Mouse (Mus musculus): ENCODE results near the gene Trak1.

The Trak1 gene

DNA sequence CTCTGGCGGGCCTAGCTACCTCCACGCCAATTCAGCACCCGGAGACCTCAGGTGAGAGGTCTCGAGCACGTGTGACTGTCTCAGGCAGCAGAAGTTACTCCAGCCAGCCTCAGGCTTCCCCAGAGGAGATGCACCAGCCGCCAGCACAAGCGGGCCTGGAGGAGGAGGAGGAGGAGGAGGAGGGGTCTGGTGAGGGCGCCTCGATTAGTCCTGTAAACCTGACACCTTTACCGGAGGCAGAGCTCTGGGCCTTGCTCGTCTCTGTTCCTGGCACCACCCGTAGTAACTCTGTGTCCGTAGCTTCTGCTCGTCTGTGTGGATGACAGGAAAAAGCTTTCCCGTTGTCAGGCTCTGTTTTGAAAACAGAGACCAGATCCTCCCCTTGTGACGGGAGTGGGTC is 163.2 kb downstream of the Trak1 start:
- peaks cover 27% of the 10 kb centered on the region for H3K4me1 ChIP-seq (replicated peaks; ENCODE audit: low read depth, low read length)
- H3K36me3 ChIP-seq (ENCODE audit: insufficient read depth, low read length) = peaks cover 91% of the 10 kb centered on the region
- no peaks in the 10 kb centered on the region for H3K9me3 ChIP-seq (ENCODE audit: low read length)
- TF ChIP-seq CTCF (conservative IDR thresholded peaks at IDR 0.05; ENCODE audit: low read length) = no peak
- TF ChIP-seq POU5F1 (IDR thresholded peaks at IDR 0.05; ENCODE audit: borderline replicate concordance, low read length) = no peak
- TF ChIP-seq NANOG (IDR thresholded peaks at IDR 0.05; ENCODE audit: borderline replicate concordance, low read length) = no peak
- H3K27me3 ChIP-seq (ENCODE audit: insufficient read depth, low read length) = no peaks in the 10 kb centered on the region
- peak overlapping the region; percentile 20 for H3K4me3 ChIP-seq (replicated peaks; ENCODE audit: low read length)

DNA sequence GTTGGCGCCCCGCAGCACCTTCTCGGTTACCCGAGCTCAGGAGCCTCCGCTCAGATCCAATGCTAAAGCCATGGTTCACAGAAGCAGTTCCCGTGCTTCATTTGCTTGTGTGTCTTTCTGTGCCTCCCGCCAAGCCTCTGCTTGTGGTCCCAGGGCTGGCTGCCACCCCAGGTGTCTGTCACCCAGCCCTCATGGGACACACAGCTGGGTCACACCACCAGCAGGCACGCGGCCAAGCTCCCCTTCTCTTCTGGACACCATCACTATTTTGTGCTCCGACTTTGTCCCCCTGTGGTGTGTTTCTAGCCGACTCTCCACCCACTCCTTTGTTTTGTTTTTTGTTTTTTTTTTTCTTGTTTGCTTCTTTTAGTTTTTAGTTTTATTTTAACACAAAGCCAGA is 170.2 kb downstream of the Trak1 start:
- H3K36me3 ChIP-seq (ENCODE audit: insufficient read depth, low read length) = peaks cover 77% of the 10 kb centered on the region
- H3K4me1 ChIP-seq (replicated peaks; ENCODE audit: low read depth, low read length) = peaks cover 66% of the 10 kb centered on the region
- peak overlapping the region; percentile 29; the same call in 1 of the 2 replicates for H3K4me3 ChIP-seq (replicated peaks; ENCODE audit: low read length)
- no peaks in the 10 kb centered on the region for H3K27me3 ChIP-seq (ENCODE audit: insufficient read depth, low read length)
- no peaks in the 10 kb centered on the region for H3K9me3 ChIP-seq (ENCODE audit: low read length)
- TF ChIP-seq NANOG (IDR thresholded peaks at IDR 0.05; ENCODE audit: borderline replicate concordance, low read length) (no peak), POU5F1 (IDR thresholded peaks at IDR 0.05; ENCODE audit: borderline replicate concordance, low read length) (no peak), CTCF (conservative IDR thresholded peaks at IDR 0.05; ENCODE audit: low read length) (no peak)

DNA sequence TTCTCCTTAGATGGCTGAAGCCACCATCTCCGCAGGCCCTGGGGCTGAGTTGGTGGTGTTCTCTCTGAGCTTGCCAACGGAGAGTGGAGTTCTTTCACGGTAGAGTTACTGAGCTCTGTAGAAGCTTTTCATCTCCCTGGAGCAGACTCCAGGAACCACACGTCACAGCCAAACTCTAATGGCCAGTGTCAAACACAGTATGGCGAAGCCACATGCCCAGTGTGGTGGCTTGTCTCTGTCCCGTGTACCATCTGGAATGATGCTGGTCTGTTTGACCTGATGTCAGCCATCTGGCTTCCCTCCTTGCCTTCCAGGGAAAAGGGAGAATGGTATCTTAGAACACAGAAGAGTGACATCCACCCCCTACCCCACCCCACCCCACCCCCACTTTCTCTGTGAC is 172.4 kb downstream of the Trak1 start:
- H3K27me3 ChIP-seq (ENCODE audit: insufficient read depth, low read length) = no peaks in the 10 kb centered on the region
- no peak for TF ChIP-seq CTCF (conservative IDR thresholded peaks at IDR 0.05; ENCODE audit: low read length)
- no peak for TF ChIP-seq NANOG (IDR thresholded peaks at IDR 0.05; ENCODE audit: borderline replicate concordance, low read length)
- TF ChIP-seq POU5F1 (IDR thresholded peaks at IDR 0.05; ENCODE audit: borderline replicate concordance, low read length) = no peak
- no peaks in the 10 kb centered on the region for H3K9me3 ChIP-seq (ENCODE audit: low read length)
- peaks cover 74% of the 10 kb centered on the region for H3K36me3 ChIP-seq (ENCODE audit: insufficient read depth, low read length)
- H3K4me3 ChIP-seq (replicated peaks; ENCODE audit: low read length) = no peak overlapping the region
- H3K4me1 ChIP-seq (replicated peaks; ENCODE audit: low read depth, low read length) = peaks cover 75% of the 10 kb centered on the region

DNA sequence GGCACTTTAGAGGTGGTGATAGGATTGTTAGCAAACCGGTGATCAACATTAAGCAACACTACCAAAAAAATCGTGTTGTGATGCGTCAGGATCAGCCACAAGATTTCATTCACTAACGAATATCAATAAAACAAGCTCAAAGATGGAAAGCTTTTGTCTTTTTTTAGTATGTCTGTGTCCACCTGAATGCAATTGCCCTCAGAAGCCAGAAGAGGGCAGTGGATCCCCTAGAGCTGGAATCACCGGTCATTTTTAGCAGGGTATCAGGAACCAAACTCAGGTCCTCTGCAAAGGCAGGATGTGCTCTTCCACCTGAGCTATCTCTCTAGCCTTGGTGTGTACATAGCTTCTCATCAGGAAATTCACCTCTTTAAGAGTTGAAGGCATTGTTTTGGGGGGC is 177.5 kb downstream of the Trak1 start:
- peaks cover 4% of the 10 kb centered on the region for H3K9me3 ChIP-seq (ENCODE audit: low read length)
- H3K36me3 ChIP-seq (ENCODE audit: insufficient read depth, low read length) = peaks cover 38% of the 10 kb centered on the region
- H3K4me1 ChIP-seq (replicated peaks; ENCODE audit: low read depth, low read length) = peaks cover 36% of the 10 kb centered on the region
- H3K4me3 ChIP-seq (replicated peaks; ENCODE audit: low read length) = no peak overlapping the region
- H3K27me3 ChIP-seq (ENCODE audit: insufficient read depth, low read length) = peaks cover 5% of the 10 kb centered on the region
- TF ChIP-seq POU5F1 (IDR thresholded peaks at IDR 0.05; ENCODE audit: borderline replicate concordance, low read length) (no peak), NANOG (IDR thresholded peaks at IDR 0.05; ENCODE audit: borderline replicate concordance, low read length) (no peak), CTCF (conservative IDR thresholded peaks at IDR 0.05; ENCODE audit: low read length) (peak; percentile 79)

DNA sequence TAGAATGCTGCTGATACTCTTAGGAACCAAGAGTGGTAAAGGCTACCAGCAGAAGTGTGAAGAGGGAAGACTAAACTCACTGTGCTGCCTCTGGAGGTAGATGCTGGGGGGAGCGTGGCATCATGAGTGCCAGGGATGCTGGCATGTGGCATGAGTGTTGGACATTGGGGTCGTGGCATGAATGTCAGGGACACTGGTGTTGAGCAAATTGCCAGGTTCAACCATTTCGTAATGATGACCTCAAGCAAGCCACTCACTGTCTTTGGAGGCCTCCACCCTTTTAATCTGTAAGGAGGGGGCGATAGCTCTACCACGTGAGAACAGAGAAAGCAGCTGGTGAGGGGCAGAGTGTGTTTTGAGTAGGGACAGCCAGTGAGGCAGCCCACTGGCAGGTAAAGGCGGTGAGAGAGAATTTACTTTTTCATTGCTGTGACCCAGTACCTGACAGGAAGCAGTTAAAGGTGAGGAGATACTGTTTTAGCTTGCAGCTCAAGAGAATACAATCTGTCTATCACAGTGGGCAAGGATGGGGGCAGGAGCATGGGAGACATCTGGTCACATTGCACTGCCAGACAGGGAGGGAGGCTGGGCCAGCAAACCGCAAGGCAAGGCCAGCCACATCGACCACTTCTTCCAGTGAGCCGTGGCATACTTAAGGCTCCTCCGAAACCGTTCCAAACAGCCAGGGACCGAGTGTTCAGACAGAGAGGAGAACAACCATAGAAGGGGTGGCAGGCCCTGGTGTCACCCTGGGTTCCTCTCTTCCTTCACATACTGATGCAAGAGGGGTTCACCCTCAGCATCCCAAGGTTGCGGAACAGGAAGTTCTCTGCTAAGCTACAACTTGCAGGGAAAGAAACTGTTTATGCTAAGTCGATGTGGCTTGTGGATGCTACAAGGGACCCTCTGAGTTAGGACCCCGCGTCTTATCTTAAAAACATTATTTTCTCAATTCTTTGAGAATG is 178.5 kb downstream of the Trak1 start:
- TF ChIP-seq POU5F1 (IDR thresholded peaks at IDR 0.05; ENCODE audit: borderline replicate concordance, low read length) (no peak), NANOG (IDR thresholded peaks at IDR 0.05; ENCODE audit: borderline replicate concordance, low read length) (no peak), CTCF (conservative IDR thresholded peaks at IDR 0.05; ENCODE audit: low read length) (no peak)
- peaks cover 6% of the 10 kb centered on the region for H3K9me3 ChIP-seq (ENCODE audit: low read length)
- H3K36me3 ChIP-seq (ENCODE audit: insufficient read depth, low read length) = peaks cover 33% of the 10 kb centered on the region
- H3K4me1 ChIP-seq (replicated peaks; ENCODE audit: low read depth, low read length) = peaks cover 28% of the 10 kb centered on the region
- H3K4me3 ChIP-seq (replicated peaks; ENCODE audit: low read length) = no peak overlapping the region
- H3K27me3 ChIP-seq (ENCODE audit: insufficient read depth, low read length) = peaks cover 5% of the 10 kb centered on the region

DNA sequence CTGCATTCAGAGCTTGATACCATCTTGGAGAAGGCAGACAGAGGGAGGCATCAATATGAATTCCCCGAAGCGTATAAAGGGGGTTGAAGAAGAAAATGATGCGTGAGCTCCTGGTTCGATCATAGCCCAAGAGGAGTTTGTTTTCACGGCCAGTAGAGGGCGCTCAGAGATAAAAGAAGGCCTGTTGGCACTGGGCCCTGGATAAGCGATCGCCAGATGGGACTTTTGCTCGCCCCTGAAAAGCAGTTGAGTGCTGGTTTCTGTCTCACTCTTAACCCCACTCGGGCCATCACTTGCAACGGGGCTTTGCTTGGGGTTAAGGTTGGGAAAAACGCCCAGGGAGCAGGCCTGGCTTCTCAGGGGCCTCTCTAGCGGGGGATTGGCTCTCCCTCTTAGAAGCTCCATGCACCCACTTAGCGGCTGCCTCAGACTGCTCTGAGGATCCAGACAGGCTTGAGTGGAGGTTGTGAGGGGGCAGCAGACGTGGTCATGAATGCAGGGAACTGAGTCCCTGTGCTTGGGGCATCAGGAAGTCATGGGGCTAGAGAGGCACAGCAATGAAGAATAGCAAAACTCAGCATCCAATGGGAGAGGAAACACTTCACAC is 180.1 kb downstream of the Trak1 start:
- H3K27me3 ChIP-seq (ENCODE audit: insufficient read depth, low read length) = peaks cover 5% of the 10 kb centered on the region
- H3K36me3 ChIP-seq (ENCODE audit: insufficient read depth, low read length) = peaks cover 16% of the 10 kb centered on the region
- H3K4me1 ChIP-seq (replicated peaks; ENCODE audit: low read depth, low read length) = peaks cover 13% of the 10 kb centered on the region
- H3K4me3 ChIP-seq (replicated peaks; ENCODE audit: low read length) = no peak overlapping the region
- peaks cover 6% of the 10 kb centered on the region for H3K9me3 ChIP-seq (ENCODE audit: low read length)
- TF ChIP-seq NANOG (IDR thresholded peaks at IDR 0.05; ENCODE audit: borderline replicate concordance, low read length) = no peak
- peak; percentile 63 for TF ChIP-seq CTCF (conservative IDR thresholded peaks at IDR 0.05; ENCODE audit: low read length)
- no peak for TF ChIP-seq POU5F1 (IDR thresholded peaks at IDR 0.05; ENCODE audit: borderline replicate concordance, low read length)

DNA sequence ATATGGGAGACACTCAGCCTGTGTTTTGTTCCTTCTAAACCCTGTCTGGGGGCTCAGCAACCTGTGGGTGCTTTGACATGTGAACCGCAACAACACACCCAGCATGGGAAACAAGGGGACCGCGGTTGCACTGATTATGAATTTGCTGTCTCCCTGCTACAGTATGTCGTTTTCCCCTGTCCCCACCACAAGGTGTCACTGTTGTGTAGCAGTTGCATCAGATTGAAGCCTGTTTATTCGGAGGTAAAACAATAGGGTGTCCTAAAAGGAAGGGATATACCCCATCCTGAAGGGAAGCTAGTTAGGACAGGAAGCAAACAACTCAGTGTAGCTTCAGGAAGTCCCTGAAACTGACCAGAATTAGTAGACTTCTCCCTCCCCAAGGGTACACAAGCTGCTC is 182.2 kb downstream of the Trak1 start:
- H3K4me1 ChIP-seq (replicated peaks; ENCODE audit: low read depth, low read length) = peaks cover 3% of the 10 kb centered on the region; the same call in 1 of the 2 replicates

DNA sequence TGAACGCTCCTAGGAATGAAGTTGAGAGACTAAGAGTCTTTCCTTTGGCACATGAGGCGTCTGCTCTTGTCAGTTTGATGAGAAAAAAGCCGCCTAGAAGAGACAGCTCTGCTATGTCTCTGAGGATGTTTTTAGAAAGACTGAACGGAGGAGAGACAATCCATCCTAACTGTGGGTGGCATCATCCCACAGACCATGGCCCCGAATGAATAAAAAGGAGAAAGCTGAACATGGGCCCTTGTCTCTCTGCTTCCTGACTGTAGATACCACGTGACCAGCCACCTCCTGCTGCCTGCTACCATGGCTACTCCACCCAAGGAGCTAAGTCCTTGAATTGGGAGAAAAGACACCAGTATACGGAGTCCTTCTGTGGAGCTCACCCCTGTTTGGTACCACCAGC is 189.9 kb downstream of the Trak1 start:
- Histone ChIP-seq H3K27me3 (ENCODE audit: insufficient read depth, low read length) (peaks cover 31% of the 10 kb centered on the region), H3K4me1 (replicated peaks; ENCODE audit: low read depth, low read length) (no peaks in the 10 kb centered on the region), H3K36me3 (ENCODE audit: insufficient read depth, low read length) (no peaks in the 10 kb centered on the region), H3K4me3 (replicated peaks; ENCODE audit: low read length) (no peak overlapping the region), H3K9me3 (ENCODE audit: low read length) (no peaks in the 10 kb centered on the region; the same call in 1 of the 2 replicates)
- no peak for TF ChIP-seq NANOG (IDR thresholded peaks at IDR 0.05; ENCODE audit: borderline replicate concordance, low read length)
- TF ChIP-seq CTCF (conservative IDR thresholded peaks at IDR 0.05; ENCODE audit: low read length) = no peak
- no peak for TF ChIP-seq POU5F1 (IDR thresholded peaks at IDR 0.05; ENCODE audit: borderline replicate concordance, low read length)

More for the DNA sequence above, 182.2 kb downstream of the Trak1 start:
- TF ChIP-seq CTCF (conservative IDR thresholded peaks at IDR 0.05; ENCODE audit: low read length) (peak; percentile 60), POU5F1 (IDR thresholded peaks at IDR 0.05; ENCODE audit: borderline replicate concordance, low read length) (no peak), NANOG (IDR thresholded peaks at IDR 0.05; ENCODE audit: borderline replicate concordance, low read length) (no peak)
- no peaks in the 10 kb centered on the region for H3K36me3 ChIP-seq (ENCODE audit: insufficient read depth, low read length)
- H3K9me3 ChIP-seq (ENCODE audit: low read length) = peaks cover 6% of the 10 kb centered on the region
- H3K27me3 ChIP-seq (ENCODE audit: insufficient read depth, low read length) = peaks cover 5% of the 10 kb centered on the region
- H3K4me3 ChIP-seq (replicated peaks; ENCODE audit: low read length) = no peak overlapping the region

Data from E14TG2a.4 (cell line).